Mouse (Mus musculus) ES-E14 (cell line): ENCODE data around the gene Tmem132b. TPM values are rescaled to one million over a fixed set of nuclear protein-coding genes. Genes with fewer than 3 reads are reported as not detected.

Experiments
- DNase-seq: peaks from one replicate; pipeline ENCODE4 v3.0.0-alpha.2; 2013; ENCODE audit warnings: low read depth, low spot score
- H3K27ac ChIP-seq: 2 replicates; pipeline ENCODE4 v1.5.1; 2012; ENCODE audit warnings: low read depth, mild to moderate bottlenecking, low read length, moderate library complexity, mixed read lengths; ENCODE audit not compliant: poor library complexity, insufficient read depth, severe bottlenecking
- H3K36me3 ChIP-seq: 2 replicates; pipeline ENCODE4 v1.6.1; 2012; ENCODE audit warnings: mild to moderate bottlenecking, low read length, moderate library complexity, mixed read lengths; ENCODE audit not compliant: control insufficient read depth, poor library complexity, insufficient read depth, severe bottlenecking
- H3K4me1 ChIP-seq, 2 experiments: fragments of 150-350 bp in 1 of 2; sonication (generic) in 1 of 2; 2 replicates each; pipeline ENCODE4 v1.6.1; 2012; ENCODE audit warnings: low read length in 2 of 2, mild to moderate bottlenecking in 1 of 2, mixed read lengths in 1 of 2; ENCODE audit not compliant: control insufficient read depth in 2 of 2, insufficient read depth in 2 of 2, poor library complexity in 1 of 2
- H3K4me3 ChIP-seq, 2 experiments: fragments of 150-350 bp in 1 of 2; sonication (generic) in 1 of 2; 2 replicates each; pipeline ENCODE4 v1.5.1; 2012; ENCODE audit warnings: low read length in 2 of 2, low read depth in 1 of 2, mild to moderate bottlenecking in 1 of 2, mixed read lengths in 1 of 2; ENCODE audit not compliant: insufficient read depth in 1 of 2, poor library complexity in 1 of 2, severe bottlenecking in 1 of 2
- H3K9ac ChIP-seq: 2 replicates; pipeline ENCODE4 v1.6.1; 2012; ENCODE audit warnings: low read depth, mild to moderate bottlenecking, low read length, mixed read lengths; ENCODE audit not compliant: poor library complexity, insufficient read depth, severe bottlenecking
- H3K9me3 ChIP-seq: fragments of 150-350 bp; sonication (generic); 2 replicates; pipeline ENCODE4 v1.6.1; 2012; ENCODE audit warnings: low read depth, mild to moderate bottlenecking, low read length; ENCODE audit not compliant: control insufficient read depth, insufficient read depth
- CHD2 ChIP-seq: IDR thresholded peaks from 2 replicates; pipeline ENCODE4 v1.6.1; 2014; ENCODE audit warnings: mild to moderate bottlenecking, low read depth, low read length, inconsistent platforms
- HCFC1 ChIP-seq: IDR thresholded peaks from 2 replicates; pipeline ENCODE4 v1.6.1; 2012; ENCODE audit warnings: low read length, inconsistent platforms, borderline replicate concordance; ENCODE audit not compliant: insufficient read depth
- MAFK ChIP-seq: IDR thresholded peaks from 2 replicates; pipeline ENCODE4 v1.6.1; 2014; ENCODE audit warnings: mild to moderate bottlenecking, low read depth, low read length, inconsistent platforms; ENCODE audit not compliant: insufficient read depth
- ZC3H11A ChIP-seq: IDR thresholded peaks from 2 replicates; pipeline ENCODE4 v1.6.1; 2012; ENCODE audit warnings: low read depth, mild to moderate bottlenecking, inconsistent platforms, low read length, borderline replicate concordance
- ZNF384 ChIP-seq: IDR thresholded peaks from 2 replicates; pipeline ENCODE4 v1.6.1; 2012; ENCODE audit warnings: low read depth, low read length, inconsistent platforms
- in situ Hi-C, 2 experiments: fragments of 600-800 bp; cut with MboI; formaldehyde crosslinking; loops; one replicate each; pipeline ENCODE4 v1.15.1; 2025; ENCODE audit warnings: low sequenced_read_pairs in 2 of 2, inconsistent platforms in 1 of 2; ENCODE audit not compliant: unreplicated experiment in 2 of 2
- total RNA-seq: library from RNA; depleted of rRNA; stranded (reverse); fragments of 300-350 nt; gene quantifications from 2 replicates; pipeline ENCODE4 v1.2.3, GENCODE M21; 2012

The Tmem132b gene
- total RNA-seq, 1 experiment, result 0.13 TPM

DNA sequence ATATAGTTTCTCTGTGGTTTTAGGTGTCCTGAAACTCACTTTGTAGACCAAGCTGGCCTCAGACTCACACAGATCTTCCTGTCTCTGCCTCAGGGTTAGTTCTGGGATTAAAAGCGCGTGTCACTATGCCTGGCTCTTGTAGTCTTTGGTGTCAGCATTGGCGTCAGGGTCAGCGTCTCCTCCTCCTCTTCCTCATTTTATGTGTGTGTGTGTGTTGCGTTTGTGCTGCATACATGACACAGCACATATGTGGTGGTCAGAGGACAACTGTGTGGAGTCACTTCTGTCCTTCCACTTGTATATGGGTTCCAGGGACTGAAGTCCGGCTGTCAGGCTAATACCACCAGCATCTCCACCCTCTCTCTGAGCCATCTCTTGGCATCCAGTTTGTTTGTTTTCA is 30.1 kb upstream of the Tmem132b start:
- 0 out of 4 replicates have a peak, but pooled peaks cover 0 to 3% of the 10 kb centered on the region in 2 experiments for H3K4me1 ChIP-seq
- in situ Hi-C loops, result no loop called here
- TF ChIP-seq HCFC1, result no peak
- no peak for TF ChIP-seq MAFK
- no peak for TF ChIP-seq ZNF384
- H3K36me3 ChIP-seq, result peaks cover 7% of the 10 kb centered on the region; the same call in 1 of the 2 replicates
- no peaks in the 10 kb centered on the region for H3K9me3 ChIP-seq
- H3K27ac ChIP-seq, result no peak overlapping the region
- no peak overlapping the region for H3K4me3 ChIP-seq
- no peak for DNase-seq
- no peak overlapping the region for H3K9ac ChIP-seq

DNA sequence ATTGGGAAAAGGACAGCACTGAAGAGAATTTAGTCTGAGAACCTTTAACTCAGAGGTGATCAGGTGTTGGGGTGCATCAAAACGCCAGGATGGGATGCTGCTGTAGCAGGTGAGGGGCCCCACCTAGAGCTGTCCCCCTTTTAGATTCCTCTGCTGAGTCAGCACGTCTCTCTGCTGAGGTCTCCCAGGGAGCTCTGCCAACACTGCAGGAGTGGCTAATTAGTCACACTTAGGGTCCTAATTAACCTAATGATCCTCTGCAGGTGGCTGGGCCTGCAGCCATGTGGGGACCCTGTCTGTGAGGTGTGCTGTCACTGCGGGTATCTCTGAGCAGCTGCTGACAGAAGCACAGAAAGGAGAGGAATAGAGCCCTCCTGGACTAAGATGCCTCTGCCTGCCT is 29.4 kb upstream of the Tmem132b start:
- Histone ChIP-seq H3K27ac (no peak overlapping the region), H3K9ac (no peak overlapping the region), H3K9me3 (no peaks in the 10 kb centered on the region), H3K4me1 (0 out of 4 replicates have a peak, but pooled peaks cover 0 to 5% of the 10 kb centered on the region in 2 experiments), H3K4me3 (no peak overlapping the region), H3K36me3 (peaks cover 7% of the 10 kb centered on the region; the same call in 1 of the 2 replicates)
- TF ChIP-seq MAFK (peak; percentile 65), CHD2 (no peak), HCFC1 (no peak)
- in situ Hi-C loops, result no loop called here
- DNase-seq, result no peak

DNA sequence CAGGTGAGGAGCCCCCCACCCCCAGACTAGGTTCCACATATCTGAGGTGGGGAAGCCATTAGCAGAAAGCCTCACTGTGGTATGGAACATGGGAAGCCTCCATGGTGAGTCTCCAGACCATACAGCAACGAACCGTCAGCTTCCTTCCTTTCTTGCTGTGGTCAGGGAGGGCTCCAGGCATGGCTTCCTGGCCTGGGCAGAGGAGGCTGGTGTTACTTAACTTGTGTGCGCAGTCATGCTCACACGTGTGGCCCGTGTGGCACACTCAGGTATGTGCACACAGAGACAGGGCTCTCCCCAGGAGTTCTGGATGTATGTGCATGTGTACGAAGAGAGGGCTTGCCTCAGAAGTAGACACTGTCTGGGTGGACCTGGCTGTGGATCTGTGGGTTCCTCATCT is 27.9 kb upstream of the Tmem132b start:
- Histone ChIP-seq H3K27ac (no peak overlapping the region), H3K9ac (no peak overlapping the region), H3K9me3 (no peaks in the 10 kb centered on the region), H3K4me1 (peaks cover 0 to 12% of the 10 kb centered on the region in 2 experiments; a peak in 2 of 4 replicates), H3K4me3 (no peak overlapping the region), H3K36me3 (peaks cover 7% of the 10 kb centered on the region; the same call in 1 of the 2 replicates)
- TF ChIP-seq ZC3H11A (no peak), MAFK (no peak), CHD2 (no peak), HCFC1 (no peak), ZNF384 (no peak)
- no peak for DNase-seq
- in situ Hi-C loops, result no loop called here

DNA sequence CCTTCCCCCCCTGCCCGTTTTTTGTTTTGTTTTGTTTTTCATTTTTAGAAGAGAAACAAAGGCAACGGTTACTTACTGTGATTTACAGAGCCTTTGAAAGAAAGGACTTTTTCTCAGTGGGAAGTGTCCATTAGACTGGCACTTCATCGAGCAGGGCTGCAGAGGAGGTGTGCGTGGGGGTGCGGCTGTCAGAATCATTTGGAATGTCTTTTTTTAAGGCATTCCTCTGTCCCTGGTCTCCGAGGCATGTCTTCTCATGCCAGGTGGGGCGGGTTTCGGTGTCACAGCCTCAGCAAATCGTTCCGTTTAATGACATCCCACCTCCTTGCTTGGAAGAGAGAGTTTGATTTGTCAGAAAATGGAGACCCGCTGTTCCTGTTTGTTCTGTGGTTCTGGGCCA is 26.9 kb upstream of the Tmem132b start:
- Histone ChIP-seq H3K4me1 (peaks cover 0 to 19% of the 10 kb centered on the region in 2 experiments; a peak in 2 of 4 replicates), H3K36me3 (peaks cover 8% of the 10 kb centered on the region; the same call in 1 of the 2 replicates), H3K27ac (no peak overlapping the region), H3K9me3 (no peaks in the 10 kb centered on the region), H3K9ac (no peak overlapping the region), H3K4me3 (no peak overlapping the region)
- no peak for TF ChIP-seq HCFC1
- no peak for TF ChIP-seq ZNF384
- no peak for TF ChIP-seq ZC3H11A
- no peak for TF ChIP-seq CHD2
- no peak for TF ChIP-seq MAFK
- in situ Hi-C loops, result no loop called here
- DNase-seq, result no peak

DNA sequence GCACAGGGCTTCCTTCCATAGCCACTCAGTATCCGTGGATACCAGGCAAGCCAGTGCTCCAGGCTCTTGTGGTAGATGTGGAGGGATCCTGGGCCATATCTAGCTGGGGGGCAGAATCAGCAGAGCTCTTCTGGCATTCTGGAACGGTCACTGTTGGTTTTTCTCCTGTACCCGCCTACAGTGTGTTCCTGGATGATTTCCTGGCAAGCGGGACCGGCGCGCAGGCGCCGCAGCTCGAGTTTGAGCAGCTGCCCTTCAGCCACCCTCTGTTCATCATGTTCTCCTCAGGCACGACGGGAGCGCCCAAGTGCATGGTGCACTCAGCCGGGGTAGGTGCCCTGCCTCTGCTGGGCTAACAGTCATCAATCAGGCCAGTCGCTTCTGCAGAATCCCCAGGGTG is 25.6 kb upstream of the Tmem132b start:
- no peaks in the 10 kb centered on the region for H3K9me3 ChIP-seq
- H3K36me3 ChIP-seq, result peaks cover 12% of the 10 kb centered on the region; the same call in 1 of the 2 replicates
- H3K27ac ChIP-seq, result no peak overlapping the region
- in situ Hi-C loops, result no loop called here
- no peak for DNase-seq
- peaks cover 0 to 20% of the 10 kb centered on the region in 2 experiments; a peak in 2 of 4 replicates for H3K4me1 ChIP-seq
- no peak overlapping the region for H3K4me3 ChIP-seq
- H3K9ac ChIP-seq, result no peak overlapping the region
- TF ChIP-seq ZC3H11A (no peak), ZNF384 (no peak), HCFC1 (no peak), MAFK (no peak), CHD2 (no peak)
